Mouse (Mus musculus) A20 (cell line): ENCODE measurements around the gene Gprc5b.

Experiments used
- DNase-seq: peaks from one replicate; pipeline ENCODE4 v3.0.0-alpha.2; 2011; ENCODE audit warnings: low read depth, low spot score

Gprc5b gene

GRCm38 (mm10) chr7:118953626-118954282, 41.3 kb downstream of the Gprc5b start:
- peak; percentile 9 for DNase-seq

- no peak for DNase-seq
Observed at GRCm38 (mm10) chr7:118949749-118950148, 45.3 kb downstream of the Gprc5b start.

- peak; percentile 27 for DNase-seq
Observed at GRCm38 (mm10) chr7:118948677-118949282, 46.2 kb downstream of the Gprc5b start.

GRCm38 (mm10) chr7:118947241-118947640, 47.8 kb downstream of the Gprc5b start:
- DNase-seq, result no peak

- DNase-seq, result no peak
Observed at GRCm38 (mm10) chr7:118944884-118945283, 50.1 kb downstream of the Gprc5b start.

GRCm38 (mm10) chr7:118943170-118943569, 51.8 kb downstream of the Gprc5b start:
- DNase-seq, result no peak

- DNase-seq, result no peak
Observed at GRCm38 (mm10) chr7:118942297-118942696, 52.7 kb downstream of the Gprc5b start.

- no peak for DNase-seq
Observed at GRCm38 (mm10) chr7:118937469-118938387, 57.3 kb downstream of the Gprc5b start.

- DNase-seq, result no peak
Observed at GRCm38 (mm10) chr7:118936844-118937243, 58.2 kb downstream of the Gprc5b start.

GRCm38 (mm10) chr7:118935306-118935705, 59.7 kb downstream of the Gprc5b start:
- DNase-seq, result no peak

- DNase-seq, result no peak
Observed at GRCm38 (mm10) chr7:118931502-118932395, 63.3 kb downstream of the Gprc5b start.

- DNase-seq, result no peak
Observed at GRCm38 (mm10) chr7:118929601-118930311, 65.3 kb downstream of the Gprc5b start.

GRCm38 (mm10) chr7:118928916-118929315, 66.1 kb downstream of the Gprc5b start:
- DNase-seq, result no peak

GRCm38 (mm10) chr7:118928316-118928715, 66.7 kb downstream of the Gprc5b start:
- no peak for DNase-seq

GRCm38 (mm10) chr7:118927279-118927678, 67.7 kb downstream of the Gprc5b start:
- no peak for DNase-seq

GRCm38 (mm10) chr7:118926516-118927260, 68.3 kb downstream of the Gprc5b start:
- no peak for DNase-seq

- DNase-seq, result no peak
Observed at GRCm38 (mm10) chr7:118925547-118925946, 69.5 kb downstream of the Gprc5b start.

GRCm38 (mm10) chr7:118922441-118923202, 72.4 kb downstream of the Gprc5b start:
- peak; percentile 5 for DNase-seq
